ENCODE assay signal across 25 mouse cellular contexts in genomic region chr4:87471385-87471784, GRCm38 (mm10).
DNase-seq lines count a peak whose midpoint lies in the region; ATAC-seq lines count a peak whose summit lies in the region.
"Had no signal": no experiment of that assay in that cellular context is flagged by ENCODE, and none has a peak within 500 bp of the region (broad histone marks: within the 10 kb centered on the region; RNA-seq: fewer than 3 reads in every experiment).

No protein-coding gene starts in this region.

- 0 out of 2 replicates have a peak, but pooled peaks have one; percentile 38 for ATAC-seq in hindbrain, embryonic 15.5 days (ENCODE audit: low FRiP score, low read depth)
- peak; percentile 39; the same call in 1 of the 2 replicates for ATAC-seq in midbrain, embryonic 15.5 days (replicated peaks)
- no peak for ATAC-seq in midbrain, embryonic 13.5 days
- ATAC-seq in embryonic facial prominence, embryonic 13.5 days (ENCODE audit: insufficient number of reproducible peaks, insufficient read depth, low FRiP score, low TSS enrichment, low read depth) = no peak
- ATAC-seq: intestine, embryonic 15.5 days had no signal

- no peak overlapping the region for H3K4me2 ChIP-seq in hindbrain, embryonic 15.5 days
- H3K4me2 ChIP-seq in midbrain, embryonic 15.5 days = no peak overlapping the region
- no peak overlapping the region for H3K4me2 ChIP-seq in midbrain, embryonic 13.5 days (replicated peaks)
- H3K4me2 ChIP-seq in embryonic facial prominence, embryonic 13.5 days = no peak overlapping the region
- H3K4me2 ChIP-seq: forebrain, embryonic 12.5 days; intestine, embryonic 15.5 days; liver, embryonic 15.5 days had no signal

- no peaks in the 10 kb centered on the region for H3K9me3 ChIP-seq in hindbrain, embryonic 15.5 days
- H3K9me3 ChIP-seq in hindbrain, embryonic 10.5 days = no peaks in the 10 kb centered on the region
- no peaks in the 10 kb centered on the region for H3K9me3 ChIP-seq in midbrain, embryonic 15.5 days
- no peaks in the 10 kb centered on the region for H3K9me3 ChIP-seq in midbrain, embryonic 13.5 days
- H3K9me3 ChIP-seq in embryonic facial prominence, embryonic 13.5 days = no peaks in the 10 kb centered on the region
- H3K9me3 ChIP-seq: forebrain, embryonic 12.5 days; intestine, embryonic 15.5 days; limb, embryonic 10.5 days; liver, embryonic 15.5 days had no signal

- H3K36me3 ChIP-seq in hindbrain, embryonic 15.5 days = no peaks in the 10 kb centered on the region
- H3K36me3 ChIP-seq in hindbrain, embryonic 10.5 days = no peaks in the 10 kb centered on the region
- H3K36me3 ChIP-seq in midbrain, embryonic 15.5 days (replicated peaks) = no peaks in the 10 kb centered on the region
- H3K36me3 ChIP-seq in midbrain, embryonic 13.5 days = no peaks in the 10 kb centered on the region
- H3K36me3 ChIP-seq in embryonic facial prominence, embryonic 13.5 days = no peaks in the 10 kb centered on the region
- H3K36me3 ChIP-seq: forebrain, embryonic 12.5 days; intestine, embryonic 15.5 days; limb, embryonic 10.5 days; liver, embryonic 15.5 days had no signal

- 0 out of 2 replicates have a peak overlapping the region, but pooled peaks have one; percentile 17 for H3K27ac ChIP-seq in hindbrain, embryonic 15.5 days (replicated peaks)
- H3K27ac ChIP-seq in hindbrain, embryonic 10.5 days = no peak overlapping the region
- peak overlapping the region; percentile 37; the same call in 1 of the 2 replicates for H3K27ac ChIP-seq in midbrain, embryonic 15.5 days
- no peak overlapping the region for H3K27ac ChIP-seq in midbrain, embryonic 13.5 days
- H3K27ac ChIP-seq in embryonic facial prominence, embryonic 13.5 days = peak overlapping the region; percentile 60
- H3K27ac ChIP-seq: forebrain, embryonic 12.5 days; gastrocnemius, adult 2 months; intestine, embryonic 15.5 days; limb, embryonic 10.5 days; liver, embryonic 15.5 days had no signal

- 17% methylated on average over 5 of the region's 5 CpGs for WGBS in hindbrain, embryonic 15.5 days
- 60% methylated on average over 5 of the region's 5 CpGs for WGBS in hindbrain, embryonic 10.5 days
- WGBS in midbrain, embryonic 15.5 days = 40% methylated on average over 5 of the region's 5 CpGs
- 45% methylated on average over 5 of the region's 5 CpGs for WGBS in midbrain, embryonic 13.5 days
- 22% methylated on average over 5 of the region's 5 CpGs for WGBS in embryonic facial prominence, embryonic 13.5 days

- 0 out of 2 replicates have a peak, but pooled peaks cover 4% of the 10 kb centered on the region for H3K4me1 ChIP-seq in hindbrain, embryonic 15.5 days (replicated peaks)
- peaks cover 5% of the 10 kb centered on the region; the same call in 1 of the 2 replicates for H3K4me1 ChIP-seq in hindbrain, embryonic 10.5 days (replicated peaks)
- 0 out of 2 replicates have a peak, but pooled peaks cover 2% of the 10 kb centered on the region for H3K4me1 ChIP-seq in midbrain, embryonic 15.5 days
- H3K4me1 ChIP-seq in midbrain, embryonic 13.5 days (replicated peaks) = peaks cover 7% of the 10 kb centered on the region
- peaks cover 16% of the 10 kb centered on the region for H3K4me1 ChIP-seq in embryonic facial prominence, embryonic 13.5 days
- H3K4me1 ChIP-seq: intestine, embryonic 15.5 days; liver, embryonic 15.5 days; megakaryocyte, embryonic 14.5 days had no signal

- H3K9ac ChIP-seq in hindbrain, embryonic 15.5 days = no peak overlapping the region
- H3K9ac ChIP-seq in midbrain, embryonic 15.5 days = no peak overlapping the region
- no peak overlapping the region for H3K9ac ChIP-seq in midbrain, embryonic 13.5 days (replicated peaks)
- H3K9ac ChIP-seq in embryonic facial prominence, embryonic 13.5 days = no peak overlapping the region
- H3K9ac ChIP-seq: forebrain, embryonic 12.5 days; intestine, embryonic 15.5 days; liver, embryonic 15.5 days had no signal

- no peaks in the 10 kb centered on the region for H3K27me3 ChIP-seq in hindbrain, embryonic 15.5 days
- no peaks in the 10 kb centered on the region for H3K27me3 ChIP-seq in hindbrain, embryonic 10.5 days (ENCODE audit: insufficient read depth, poor library complexity, severe bottlenecking)
- no peaks in the 10 kb centered on the region for H3K27me3 ChIP-seq in midbrain, embryonic 15.5 days (replicated peaks)
- no peaks in the 10 kb centered on the region for H3K27me3 ChIP-seq in midbrain, embryonic 13.5 days
- H3K27me3 ChIP-seq in embryonic facial prominence, embryonic 13.5 days = no peaks in the 10 kb centered on the region
- H3K27me3 ChIP-seq: forebrain, embryonic 12.5 days; intestine, embryonic 15.5 days; liver, embryonic 15.5 days; megakaryocyte, embryonic 14.5 days had no signal

- no peak overlapping the region for H3K4me3 ChIP-seq in hindbrain, embryonic 15.5 days
- H3K4me3 ChIP-seq in hindbrain, embryonic 10.5 days = no peak overlapping the region
- H3K4me3 ChIP-seq in midbrain, embryonic 15.5 days = no peak overlapping the region
- no peak overlapping the region for H3K4me3 ChIP-seq in midbrain, embryonic 13.5 days (replicated peaks)
- no peak overlapping the region for H3K4me3 ChIP-seq in embryonic facial prominence, embryonic 13.5 days
- H3K4me3 ChIP-seq: erythroblast, embryonic 14.5 days; forebrain, embryonic 12.5 days; gastrocnemius, adult 2 months; intestine, embryonic 15.5 days; limb, embryonic 10.5 days; liver, embryonic 15.5 days; megakaryocyte, embryonic 14.5 days had no signal

- DNase-seq in hindbrain, embryonic 10.5 days (ENCODE audit: low spot score) = no peak
- DNase-seq in telencephalon, adult 2 months (ENCODE audit: low read depth, low spot score) = peak; percentile 32
- DNase-seq in adrenal gland, postnatal 4 days (ENCODE audit: low spot score in 2 of 2) = no peak
- DNase-seq in urinary bladder, postnatal 25 days (ENCODE audit: low spot score) = no peak
- DNase-seq: adrenal gland, postnatal 36 days; cerebellum, adult 18-20 months; cerebellum, postnatal 14 days; gastrocnemius, adult 2 months; heart, postnatal 4 days; kidney, adult 8-10 months; kidney, postnatal 10 days; liver; right cerebral cortex, postnatal 25 days; spleen, adult 18-20 months; thymus, postnatal 25 days had no signal

Comparison
In these comparisons a context has a peak if more than half of its experiments do, and no peak if none do; other contexts are left out.
1. ATAC-seq: peak in hindbrain, embryonic 15.5 days (single experiment) and midbrain, embryonic 15.5 days (single experiment); none in midbrain, embryonic 13.5 days (single experiment) and embryonic facial prominence, embryonic 13.5 days (single experiment).
2. H3K27ac ChIP-seq: peak in hindbrain, embryonic 15.5 days (single experiment), midbrain, embryonic 15.5 days (single experiment) and embryonic facial prominence, embryonic 13.5 days (single experiment); none in hindbrain, embryonic 10.5 days (single experiment) and midbrain, embryonic 13.5 days (single experiment).